Mouse (Mus musculus): ENCODE results near the gene Cracr2b. TPM values are rescaled to one million over a fixed set of nuclear protein-coding genes. Genes with fewer than 3 reads are reported as not detected.
A peak's percentile ranks its signal among the peaks of the same experiment; 100 is the strongest.

Cracr2b gene
- polyA plus RNA-seq, 1 experiment from 2014 or later: 4.6 TPM

DNA sequence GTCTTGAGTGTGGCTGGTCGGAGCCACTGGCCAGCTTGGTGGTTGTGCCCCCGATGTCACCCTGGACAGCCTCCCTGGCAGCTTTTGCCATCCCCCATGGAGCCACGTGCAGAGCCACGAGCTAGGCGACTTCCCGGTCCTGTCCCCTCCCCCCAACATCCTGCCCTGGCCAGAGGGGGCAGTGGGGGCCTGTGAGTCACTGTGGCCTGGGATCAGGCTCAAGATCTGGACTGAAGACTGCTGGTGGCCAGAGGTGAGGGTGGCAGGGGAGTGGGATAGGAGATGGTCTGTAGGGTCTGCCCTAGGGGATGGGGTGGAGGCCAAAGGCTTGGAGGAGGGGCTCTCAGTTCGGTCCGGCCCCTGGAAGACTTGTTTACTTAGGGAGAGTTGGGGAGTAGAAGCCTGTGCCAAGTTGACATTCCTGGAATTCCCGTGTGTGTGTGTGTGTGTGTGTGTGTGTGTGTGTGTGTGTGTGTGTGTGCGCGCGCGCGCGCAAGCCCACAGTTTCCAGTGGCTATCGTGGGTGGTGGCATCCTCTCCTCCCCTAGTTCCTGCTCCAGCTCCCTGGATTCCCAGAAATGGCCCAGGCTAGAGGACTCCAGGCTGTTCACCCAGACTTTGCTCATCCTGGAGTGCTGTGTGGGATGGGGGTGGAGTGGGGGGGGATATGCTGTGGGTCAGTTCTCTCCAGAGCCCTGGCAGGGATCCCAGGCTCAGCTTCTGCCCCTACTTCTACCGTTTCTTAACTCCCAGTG is 15.5 kb downstream of the Cracr2b start:
- peaks cover 19% of the 10 kb centered on the region for H3K4me1 ChIP-seq (ENCODE audit: control insufficient read depth, insufficient read depth, low read length)
- no peaks in the 10 kb centered on the region for H3K9me3 ChIP-seq (ENCODE audit: control insufficient read depth, low read length)
- H3K9ac ChIP-seq (replicated peaks; ENCODE audit: low read length): no peak overlapping the region
- WGBS: 9% methylated on average over 17 of the region's 17 CpGs
- H3K27ac ChIP-seq (replicated peaks; ENCODE audit: low read depth, low read length): no peak overlapping the region
- no peak overlapping the region for H3K4me3 ChIP-seq (replicated peaks; ENCODE audit: low read depth, low read length)
- DNase-seq: peak; percentile 33
- H3K36me3 ChIP-seq (ENCODE audit: control insufficient read depth, insufficient read depth, low read length): peaks cover 12% of the 10 kb centered on the region
- ATAC-seq (ENCODE audit: low FRiP score, low TSS enrichment): no peak
- H3K27me3 ChIP-seq (ENCODE audit: control insufficient read depth, insufficient read depth, low read length): peaks cover 10% of the 10 kb centered on the region
- peak overlapping the region; percentile 93 for H3K4me2 ChIP-seq (ENCODE audit: low read length)

DNA sequence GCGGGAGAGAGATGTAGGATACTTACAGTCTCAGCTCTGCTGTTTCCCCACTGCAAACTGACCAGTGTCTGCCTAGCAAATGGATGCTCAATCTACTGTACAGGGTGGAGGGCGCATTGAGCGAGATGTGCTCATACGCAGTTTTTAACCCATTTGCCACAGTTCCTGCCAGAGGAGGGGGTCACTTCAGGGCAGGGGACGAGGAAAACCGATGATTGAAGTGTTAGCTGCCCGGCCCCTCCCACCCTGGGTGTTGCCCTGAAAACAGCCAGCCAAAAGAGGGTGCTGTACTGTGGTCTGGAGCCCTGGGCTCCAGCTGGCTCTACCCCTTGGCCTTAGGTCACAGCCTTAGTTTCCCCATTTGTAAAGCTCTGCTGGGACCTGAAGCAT is 16.1 kb downstream of the Cracr2b start:
- H3K4me3 ChIP-seq (replicated peaks; ENCODE audit: low read depth, low read length): no peak overlapping the region
- ATAC-seq (ENCODE audit: low FRiP score, low TSS enrichment): no peak
- no peak overlapping the region for H3K27ac ChIP-seq (replicated peaks; ENCODE audit: low read depth, low read length)

DNA sequence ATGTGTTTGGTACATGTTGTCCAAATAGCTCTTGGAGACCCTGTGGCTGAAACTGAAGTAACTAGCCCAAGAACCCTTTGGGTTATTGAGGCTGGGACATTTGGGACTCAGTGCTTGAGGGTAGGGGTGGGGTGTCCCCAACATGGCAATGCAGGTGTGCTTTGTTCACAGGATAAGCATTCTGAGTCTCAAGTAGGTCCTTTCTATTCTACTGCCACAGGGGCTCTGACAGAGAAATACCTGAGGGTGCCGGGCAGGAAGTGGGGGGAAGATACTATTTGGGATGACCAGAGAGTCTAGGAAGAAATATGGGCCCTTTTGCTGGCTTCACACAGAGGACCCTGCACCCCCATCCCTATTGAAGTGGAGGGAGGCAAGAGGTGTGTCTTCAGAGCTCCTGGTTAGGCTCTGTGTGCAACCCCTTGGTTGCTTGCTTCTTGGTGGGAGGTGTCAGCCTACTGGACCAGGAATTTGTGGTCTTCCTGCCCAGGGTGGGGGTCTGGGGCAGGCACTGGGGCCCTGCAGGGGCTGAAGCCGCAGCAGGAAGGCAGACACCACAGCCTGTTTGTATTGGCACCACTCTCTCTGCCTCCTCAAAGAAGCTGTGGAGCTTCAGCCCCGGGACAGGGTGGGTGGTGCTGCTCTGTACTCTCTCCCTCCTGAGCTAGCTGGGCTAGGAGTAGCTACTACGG is 16.8 kb downstream of the Cracr2b start:
- H3K27ac ChIP-seq (replicated peaks; ENCODE audit: low read depth, low read length): no peak overlapping the region
- no peak overlapping the region for H3K4me3 ChIP-seq (replicated peaks; ENCODE audit: low read depth, low read length)
- no peaks in the 10 kb centered on the region for H3K9me3 ChIP-seq (ENCODE audit: control insufficient read depth, low read length)
- DNase-seq (no peak), ATAC-seq (ENCODE audit: low FRiP score, low TSS enrichment) (no peak)
- H3K9ac ChIP-seq (replicated peaks; ENCODE audit: low read length): no peak overlapping the region
- WGBS: 74% methylated on average over 4 of the region's 4 CpGs
- H3K4me2 ChIP-seq (ENCODE audit: low read length): no peak overlapping the region
- H3K4me1 ChIP-seq (ENCODE audit: control insufficient read depth, insufficient read depth, low read length): peaks cover 29% of the 10 kb centered on the region
- peaks cover 10% of the 10 kb centered on the region for H3K27me3 ChIP-seq (ENCODE audit: control insufficient read depth, insufficient read depth, low read length)
- peaks cover 2% of the 10 kb centered on the region for H3K36me3 ChIP-seq (ENCODE audit: control insufficient read depth, insufficient read depth, low read length)

More for the DNA sequence above, 16.1 kb downstream of the Cracr2b start:
- no peak overlapping the region for H3K9ac ChIP-seq (replicated peaks; ENCODE audit: low read length)
- peak overlapping the region; percentile 3; the same call in 1 of the 2 replicates for H3K4me2 ChIP-seq (ENCODE audit: low read length)
- peaks cover 10% of the 10 kb centered on the region for H3K27me3 ChIP-seq (ENCODE audit: control insufficient read depth, insufficient read depth, low read length)
- DNase-seq: no peak
- peaks cover 10% of the 10 kb centered on the region for H3K36me3 ChIP-seq (ENCODE audit: control insufficient read depth, insufficient read depth, low read length)
- no peaks in the 10 kb centered on the region for H3K9me3 ChIP-seq (ENCODE audit: control insufficient read depth, low read length)
- H3K4me1 ChIP-seq (ENCODE audit: control insufficient read depth, insufficient read depth, low read length): peaks cover 24% of the 10 kb centered on the region
- 25% methylated on average over 7 of the region's 7 CpGs for WGBS

DNA sequence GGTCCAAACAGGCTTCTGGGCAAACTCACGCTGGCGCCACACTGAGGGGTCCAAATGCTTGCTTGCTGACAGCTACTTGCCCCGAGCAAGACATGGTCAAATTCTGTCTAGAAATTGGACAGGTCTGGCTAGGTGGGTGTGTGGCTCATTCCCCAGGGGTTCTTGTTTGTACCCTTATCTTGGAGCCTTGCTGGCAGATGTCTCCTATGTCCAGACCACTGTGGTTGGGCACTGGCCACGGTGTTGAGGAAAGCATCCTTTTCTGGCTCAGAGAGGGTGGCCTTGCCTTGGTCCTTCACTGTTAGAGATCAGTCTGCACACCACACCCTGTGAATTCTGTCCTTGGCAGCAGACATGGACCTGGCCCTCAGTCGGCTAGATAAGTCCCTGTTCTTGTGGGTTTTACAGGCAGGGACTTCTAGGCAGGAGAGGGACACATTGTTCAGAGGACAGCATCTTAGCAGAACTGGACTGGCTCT is 17.4 kb downstream of the Cracr2b start:
- no peak overlapping the region for H3K4me2 ChIP-seq (ENCODE audit: low read length)
- H3K27me3 ChIP-seq (ENCODE audit: control insufficient read depth, insufficient read depth, low read length): peaks cover 10% of the 10 kb centered on the region
- H3K27ac ChIP-seq (replicated peaks; ENCODE audit: low read depth, low read length): no peak overlapping the region
- WGBS: 78% methylated on average over 5 of the region's 5 CpGs
- H3K4me1 ChIP-seq (ENCODE audit: control insufficient read depth, insufficient read depth, low read length): peaks cover 33% of the 10 kb centered on the region
- H3K36me3 ChIP-seq (ENCODE audit: control insufficient read depth, insufficient read depth, low read length): no peaks in the 10 kb centered on the region
- no peak for DNase-seq
- H3K9me3 ChIP-seq (ENCODE audit: control insufficient read depth, low read length): no peaks in the 10 kb centered on the region
- H3K4me3 ChIP-seq (replicated peaks; ENCODE audit: low read depth, low read length): no peak overlapping the region
- H3K9ac ChIP-seq (replicated peaks; ENCODE audit: low read length): no peak overlapping the region
- ATAC-seq (ENCODE audit: low FRiP score, low TSS enrichment): no peak

DNA sequence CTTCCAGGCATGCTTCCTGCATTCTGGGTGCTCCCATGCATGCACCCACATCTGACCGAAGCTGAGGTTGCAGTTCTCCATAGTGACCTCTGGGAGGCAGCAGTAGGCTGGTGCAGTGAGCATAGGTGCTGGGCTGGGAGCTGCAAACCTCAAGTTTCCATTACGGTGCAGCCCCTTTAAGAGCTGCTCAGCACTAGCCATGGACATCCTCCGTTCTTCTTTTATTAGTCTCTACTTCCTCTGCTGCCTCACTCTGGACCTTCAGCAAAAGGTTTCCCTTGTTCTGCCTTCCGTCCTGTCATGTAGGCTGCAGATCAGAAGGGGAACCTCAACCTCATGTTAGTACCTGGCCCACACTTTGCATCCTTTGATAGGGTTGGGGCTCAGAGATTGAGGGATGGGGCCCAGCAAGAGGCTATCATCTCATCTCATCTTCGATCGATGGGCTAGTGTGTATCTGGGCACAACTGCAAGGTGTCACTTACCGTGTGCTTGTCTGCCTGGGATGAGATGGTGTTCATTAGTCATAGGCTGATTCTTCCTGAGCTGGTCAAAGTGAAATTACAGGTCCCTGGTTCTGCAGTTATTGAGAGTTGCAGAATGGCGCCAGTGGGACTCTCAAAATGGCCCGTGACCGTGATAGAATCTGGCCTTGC is 20.1 kb downstream of the Cracr2b start:
- peak overlapping the region; percentile 63; the same call in 1 of the 2 replicates for H3K4me3 ChIP-seq (replicated peaks; ENCODE audit: low read depth, low read length)
- DNase-seq (peak; percentile 86), ATAC-seq (ENCODE audit: low FRiP score, low TSS enrichment) (peak; percentile 43; the same call in 1 of the 2 replicates)
- no peaks in the 10 kb centered on the region for H3K9me3 ChIP-seq (ENCODE audit: control insufficient read depth, low read length)
- peaks cover 20% of the 10 kb centered on the region for H3K4me1 ChIP-seq (ENCODE audit: control insufficient read depth, insufficient read depth, low read length)
- WGBS: 9% methylated on average over 10 of the region's 10 CpGs
- H3K27me3 ChIP-seq (ENCODE audit: control insufficient read depth, insufficient read depth, low read length): peaks cover 6% of the 10 kb centered on the region
- H3K27ac ChIP-seq (replicated peaks; ENCODE audit: low read depth, low read length): peak overlapping the region; percentile 63; the same call in 1 of the 2 replicates
- peak overlapping the region; percentile 86 for H3K4me2 ChIP-seq (ENCODE audit: low read length)
- no peaks in the 10 kb centered on the region for H3K36me3 ChIP-seq (ENCODE audit: control insufficient read depth, insufficient read depth, low read length)
- H3K9ac ChIP-seq (replicated peaks; ENCODE audit: low read length): no peak overlapping the region; the same call in 1 of the 2 replicates

DNA sequence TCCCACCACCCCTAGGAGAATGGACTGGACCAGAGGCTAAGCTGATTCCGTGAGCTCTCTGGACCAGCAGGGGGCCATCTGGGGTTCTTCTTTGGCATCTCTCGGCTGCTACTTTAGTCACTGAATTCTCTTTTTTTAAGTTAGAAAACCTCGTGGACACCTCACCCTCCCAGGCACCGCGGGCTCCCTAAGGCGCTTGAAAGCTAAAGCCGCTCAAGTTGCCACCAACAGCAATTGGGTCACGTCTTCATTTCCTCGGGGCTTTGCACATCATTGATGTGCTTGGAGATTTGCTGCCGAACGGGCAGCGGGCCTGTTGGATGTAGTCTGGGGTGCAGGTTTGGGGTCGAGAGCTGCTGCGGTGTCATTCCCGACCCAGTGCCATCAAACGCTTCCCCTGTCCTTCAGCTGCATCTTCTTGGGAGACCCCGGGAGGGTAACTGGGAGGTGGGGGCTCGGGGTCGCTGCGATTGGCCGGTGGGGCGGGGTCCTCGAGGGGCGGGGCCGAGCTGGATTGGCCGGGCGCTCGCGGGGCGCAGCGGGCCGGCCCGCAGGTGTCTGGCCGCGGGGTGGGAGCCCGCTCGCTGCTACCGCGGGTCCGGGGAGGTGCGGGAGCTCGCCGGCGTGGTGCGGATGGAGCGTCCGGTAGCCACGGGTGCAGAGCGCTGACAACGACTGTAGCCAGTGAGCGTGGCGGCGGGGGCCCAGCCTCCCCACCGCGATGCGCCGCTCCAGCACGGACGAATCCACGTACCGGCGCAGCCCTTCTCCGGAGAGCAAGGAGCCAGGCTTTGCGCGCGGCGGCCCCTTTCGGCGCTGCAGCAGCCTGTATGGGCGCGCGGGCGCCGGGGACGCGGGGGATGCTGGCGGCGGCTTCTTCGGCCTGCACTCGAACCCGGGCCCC is 20.9 kb downstream of the Cracr2b start:
- no peaks in the 10 kb centered on the region; the same call in 1 of the 2 replicates for H3K27me3 ChIP-seq (ENCODE audit: control insufficient read depth, insufficient read depth, low read length)
- no peaks in the 10 kb centered on the region for H3K36me3 ChIP-seq (ENCODE audit: control insufficient read depth, insufficient read depth, low read length)
- H3K9me3 ChIP-seq (ENCODE audit: control insufficient read depth, low read length): no peaks in the 10 kb centered on the region
- peaks cover 20% of the 10 kb centered on the region for H3K4me1 ChIP-seq (ENCODE audit: control insufficient read depth, insufficient read depth, low read length)
- peak overlapping the region; percentile 63 for H3K4me3 ChIP-seq (replicated peaks; ENCODE audit: low read depth, low read length)
- H3K4me2 ChIP-seq (ENCODE audit: low read length): peak overlapping the region; percentile 86
- DNase-seq (peak; percentile 80), ATAC-seq (ENCODE audit: low FRiP score, low TSS enrichment) (peak; percentile 57)
- peak overlapping the region; percentile 69 for H3K9ac ChIP-seq (replicated peaks; ENCODE audit: low read length)
- peak overlapping the region; percentile 63 for H3K27ac ChIP-seq (replicated peaks; ENCODE audit: low read depth, low read length)
- WGBS: under 1% methylated on average over 78 of the region's 81 CpGs

DNA sequence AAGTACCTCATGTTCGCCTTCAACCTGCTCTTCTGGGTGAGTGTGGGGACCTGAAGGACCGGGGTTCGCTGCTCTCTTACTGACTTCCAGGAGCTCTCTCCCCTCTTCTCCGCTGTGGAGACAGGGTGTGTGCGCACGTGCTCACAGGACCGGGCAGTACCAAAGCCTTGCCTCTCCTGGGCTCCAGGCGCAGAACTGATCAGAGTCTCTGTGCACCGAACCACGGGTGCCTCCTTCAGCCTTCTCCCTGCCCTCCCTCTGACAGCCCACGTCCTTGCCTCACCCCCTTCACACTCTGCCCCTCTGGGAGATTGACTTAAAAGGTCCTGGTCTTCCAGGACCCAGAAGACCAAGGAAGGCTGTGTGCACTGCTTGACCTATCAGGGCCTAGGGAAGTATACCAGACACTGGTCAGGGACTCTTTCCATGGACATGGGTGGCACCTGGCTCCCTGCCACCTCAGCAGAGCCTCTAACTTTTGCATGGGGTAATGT is 21.7 kb downstream of the Cracr2b start:
- H3K4me3 ChIP-seq (replicated peaks; ENCODE audit: low read depth, low read length): peak overlapping the region; percentile 63
- H3K27me3 ChIP-seq (ENCODE audit: control insufficient read depth, insufficient read depth, low read length): no peaks in the 10 kb centered on the region; the same call in 1 of the 2 replicates
- H3K36me3 ChIP-seq (ENCODE audit: control insufficient read depth, insufficient read depth, low read length): no peaks in the 10 kb centered on the region
- ATAC-seq (ENCODE audit: low FRiP score, low TSS enrichment) (no peak; the same call in 1 of the 2 replicates), DNase-seq (no peak)
- H3K27ac ChIP-seq (replicated peaks; ENCODE audit: low read depth, low read length): peak overlapping the region; percentile 63
- peak overlapping the region; percentile 86 for H3K4me2 ChIP-seq (ENCODE audit: low read length)
- peaks cover 20% of the 10 kb centered on the region for H3K4me1 ChIP-seq (ENCODE audit: control insufficient read depth, insufficient read depth, low read length)
- peak overlapping the region; percentile 69 for H3K9ac ChIP-seq (replicated peaks; ENCODE audit: low read length)
- 3% methylated on average over 11 of the region's 11 CpGs for WGBS
- H3K9me3 ChIP-seq (ENCODE audit: control insufficient read depth, low read length): no peaks in the 10 kb centered on the region
